Mouse (Mus musculus) cerebellum, adult 2 months (tissue): ENCODE results near the gene Slc15a3.

ENCODE experiments used
- CTCF ChIP-seq: fragments of 200-500 bp; IDR thresholded peaks from 2 replicates; pipeline ENCODE4 v1.5.1; 2011; ENCODE audit warnings: low read depth, mild to moderate bottlenecking, control low read depth, low read length, moderate library complexity, borderline replicate concordance; ENCODE audit not compliant: insufficient read depth
- POLR2A ChIP-seq: fragments of 200-500 bp; IDR thresholded peaks from 2 replicates; pipeline ENCODE4 v1.6.1; 2011; ENCODE audit warnings: low read length, control low read depth, borderline replicate concordance; ENCODE audit not compliant: insufficient read depth

- TF ChIP-seq POLR2A, result no peak
- TF ChIP-seq CTCF, result no peak
These were observed 29.2 kb downstream of the Slc15a3 start for GRCm38 (mm10) chr19:10868623-10869141.
